Mouse (Mus musculus) stomach, embryonic 16.5 days (tissue): ENCODE results near the gene Dph3. TPM values are rescaled to one million over a fixed set of nuclear protein-coding genes. Genes with fewer than 3 reads are reported as not detected.

ENCODE experiments used
- ATAC-seq: fragments of 200-750 bp; cut with Nextera tagmentation; 2 replicates; pipeline ENCODE4 v1.8.0; 2017; ENCODE audit warnings: moderate number of reproducible peaks, moderate TSS enrichment; ENCODE audit not compliant: insufficient read depth, low FRiP score
- H3K27ac ChIP-seq: fragments of 300-500 bp; sonication (generic); 2 replicates; pipeline ENCODE4 v1.5.1; 2014; ENCODE audit warnings: low read length
- H3K27me3 ChIP-seq: fragments of 300-500 bp; sonication (generic); 2 replicates; pipeline ENCODE4 v1.6.1; 2014; ENCODE audit warnings: low read length, control low read depth, mixed read lengths; ENCODE audit not compliant: control insufficient read depth, insufficient read depth
- H3K36me3 ChIP-seq: fragments of 300-500 bp; sonication (generic); 2 replicates; pipeline ENCODE4 v1.6.1; 2014; ENCODE audit warnings: low read length; ENCODE audit not compliant: control insufficient read depth, insufficient read depth
- H3K4me1 ChIP-seq: fragments of 300-500 bp; sonication (generic); 2 replicates; pipeline ENCODE4 v1.6.1; 2014; ENCODE audit warnings: low read length, control low read depth, mixed read lengths; ENCODE audit not compliant: control insufficient read depth, insufficient read depth
- H3K4me2 ChIP-seq: fragments of 300-500 bp; sonication (generic); 2 replicates; pipeline ENCODE4 v1.6.1; 2014; ENCODE audit warnings: low read depth, low read length, mixed read lengths
- H3K4me3 ChIP-seq: fragments of 300-500 bp; sonication (generic); replicated peaks from 2 replicates; pipeline ENCODE4 v1.5.1; 2014; ENCODE audit warnings: mild to moderate bottlenecking, low read length
- H3K9ac ChIP-seq: fragments of 300-500 bp; sonication (generic); 2 replicates; pipeline ENCODE4 v1.6.1; 2014; ENCODE audit warnings: low read length
- H3K9me3 ChIP-seq: fragments of 300-500 bp; sonication (generic); replicated peaks from 2 replicates; pipeline ENCODE4 v1.6.1; 2016; ENCODE audit warnings: low read length, control low read depth; ENCODE audit not compliant: control insufficient read depth
- WGBS: fragments of 180-500 bp; shearing (Covaris S2); extraction: QIAGEN DNeasy Blood & Tissue Kit; methylation state at CpG from one replicate; pipeline ENCODE4 v1.1.7; 2014; 5-methylcytosine and 5-hydroxymethylcytosine counted together
- polyA plus RNA-seq: library from polyadenylated mRNA; unstranded; fragments of >200 nt; fragmentation: Nextera tagmentation; extraction: Ambion mirVana; gene quantifications from 2 replicates; pipeline ENCODE4 v1.2.1, GENCODE M21; 2015

Dph3 gene
- polyA plus RNA-seq, 1 experiment from 2014 or later, result 89.7 TPM

DNA sequence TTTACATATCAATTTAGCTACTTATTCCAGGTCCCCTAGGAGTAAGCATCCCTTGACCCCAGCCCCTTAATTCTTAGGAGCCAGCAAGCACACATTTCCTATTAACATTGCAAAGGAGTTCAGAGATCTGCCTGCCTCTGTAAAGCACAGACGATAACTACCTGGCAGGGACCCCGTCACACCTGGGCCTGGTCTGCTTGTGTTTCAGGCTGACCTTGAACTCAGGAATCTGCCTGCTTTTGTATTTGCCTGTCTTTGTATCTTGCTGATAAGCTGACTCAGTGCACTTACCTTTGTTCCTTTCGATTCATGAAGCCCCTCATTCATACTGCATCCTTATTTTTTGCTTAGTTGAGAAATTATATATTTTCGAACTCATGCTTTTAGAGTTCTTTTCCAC is 21.4 kb upstream of the Dph3 start:
- Histone ChIP-seq H3K27me3 (no peaks in the 10 kb centered on the region), H3K27ac (no peak overlapping the region), H3K4me3 (no peak overlapping the region), H3K9ac (no peak overlapping the region), H3K36me3 (0 out of 2 replicates have a peak, but pooled peaks cover 3% of the 10 kb centered on the region), H3K9me3 (no peaks in the 10 kb centered on the region), H3K4me1 (no peaks in the 10 kb centered on the region), H3K4me2 (no peak overlapping the region)
- 90% methylated on average over 4 of the region's 4 CpGs for WGBS
- ATAC-seq, result no peak

GRCm38 (mm10) chr14:32105663-32106062 is 20.1 kb upstream of the Dph3 start:
- Histone ChIP-seq H3K27me3 (no peaks in the 10 kb centered on the region), H3K4me2 (no peak overlapping the region), H3K27ac (no peak overlapping the region), H3K4me3 (no peak overlapping the region), H3K4me1 (no peaks in the 10 kb centered on the region), H3K9ac (no peak overlapping the region), H3K36me3 (0 out of 2 replicates have a peak, but pooled peaks cover 4% of the 10 kb centered on the region), H3K9me3 (no peaks in the 10 kb centered on the region)
- 48% methylated on average over 7 of the region's 7 CpGs for WGBS
- ATAC-seq, result no peak

GRCm38 (mm10) chr14:32103556-32103955 is 18.0 kb upstream of the Dph3 start:
- H3K36me3 ChIP-seq, result peaks cover 24% of the 10 kb centered on the region
- ATAC-seq, result no peak
- no peaks in the 10 kb centered on the region for H3K4me1 ChIP-seq
- no peaks in the 10 kb centered on the region for H3K9me3 ChIP-seq
- no peak overlapping the region for H3K4me3 ChIP-seq
- no peak overlapping the region for H3K27ac ChIP-seq
- no peak overlapping the region for H3K9ac ChIP-seq
- H3K27me3 ChIP-seq, result no peaks in the 10 kb centered on the region
- 84% methylated on average over 4 of the region's 4 CpGs for whole genome bisulfite sequencing
- H3K4me2 ChIP-seq, result no peak overlapping the region

GRCm38 (mm10) chr14:32098951-32099350 is 13.4 kb upstream of the Dph3 start:
- Histone ChIP-seq H3K4me2 (no peak overlapping the region), H3K9me3 (no peaks in the 10 kb centered on the region), H3K4me1 (no peaks in the 10 kb centered on the region), H3K36me3 (peaks cover 40% of the 10 kb centered on the region), H3K4me3 (no peak overlapping the region), H3K27me3 (no peaks in the 10 kb centered on the region), H3K9ac (no peak overlapping the region), H3K27ac (no peak overlapping the region)
- no peak for ATAC-seq
- 95% methylated on average over 3 of the region's 3 CpGs for WGBS

GRCm38 (mm10) chr14:32097691-32098090 is 12.2 kb upstream of the Dph3 start:
- Histone ChIP-seq H3K4me1 (no peaks in the 10 kb centered on the region), H3K27ac (no peak overlapping the region), H3K9ac (no peak overlapping the region), H3K4me2 (no peak overlapping the region), H3K27me3 (no peaks in the 10 kb centered on the region), H3K36me3 (peaks cover 38% of the 10 kb centered on the region), H3K9me3 (no peaks in the 10 kb centered on the region), H3K4me3 (no peak overlapping the region)
- WGBS, result 95% methylated on average over 7 of the region's 7 CpGs
- ATAC-seq, result no peak

DNA sequence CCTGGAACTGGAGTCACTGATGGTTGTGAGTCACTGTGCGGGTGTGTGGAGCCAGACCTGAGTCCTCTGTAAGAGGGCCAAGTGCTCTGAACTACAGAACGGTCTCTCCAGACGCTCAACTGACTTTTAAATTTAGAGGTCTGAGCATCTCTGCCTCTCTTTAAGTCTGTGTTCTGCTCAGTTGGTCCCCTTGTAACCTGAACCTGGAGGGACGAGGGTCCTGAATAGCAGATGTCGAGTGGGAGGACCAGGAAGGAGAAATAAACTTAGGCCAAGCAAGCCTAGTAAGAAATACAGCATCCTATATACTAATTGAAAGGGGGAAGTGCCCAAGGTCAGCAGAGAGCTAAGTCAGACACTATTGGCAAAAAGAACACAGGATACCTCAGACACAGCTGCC is 11.2 kb upstream of the Dph3 start:
- Histone ChIP-seq H3K4me2 (no peak overlapping the region), H3K4me3 (no peak overlapping the region), H3K36me3 (peaks cover 42% of the 10 kb centered on the region), H3K27me3 (no peaks in the 10 kb centered on the region), H3K27ac (no peak overlapping the region), H3K4me1 (no peaks in the 10 kb centered on the region), H3K9me3 (no peaks in the 10 kb centered on the region), H3K9ac (no peak overlapping the region)
- 82% methylated on average over 5 of the region's 5 CpGs for WGBS
- ATAC-seq, result no peak

DNA sequence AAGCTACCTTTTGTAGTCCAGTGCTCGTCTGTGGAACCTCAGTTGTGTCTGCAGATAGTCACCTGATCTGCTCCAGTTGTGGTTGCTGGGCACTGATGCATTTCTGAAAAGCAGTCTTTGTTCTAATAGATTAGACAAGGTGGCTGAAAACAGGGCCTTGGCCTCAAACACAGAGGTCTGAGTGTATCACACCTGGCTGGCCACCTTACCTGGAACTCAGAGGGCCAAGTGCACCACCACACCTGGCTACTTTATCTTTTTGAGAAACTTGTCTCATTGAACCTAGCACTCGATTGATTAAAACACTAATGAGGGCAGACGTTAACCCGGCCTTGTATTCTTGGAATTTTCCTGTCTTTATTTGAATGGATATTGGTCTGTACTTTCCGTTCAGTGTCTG is 10.1 kb upstream of the Dph3 start:
- Histone ChIP-seq H3K4me3 (no peak overlapping the region), H3K27me3 (no peaks in the 10 kb centered on the region), H3K9ac (no peak overlapping the region), H3K4me1 (0 out of 2 replicates have a peak, but pooled peaks cover 4% of the 10 kb centered on the region), H3K9me3 (no peaks in the 10 kb centered on the region), H3K27ac (no peak overlapping the region), H3K4me2 (no peak overlapping the region), H3K36me3 (peaks cover 41% of the 10 kb centered on the region)
- 81% methylated on average over 5 of the region's 5 CpGs for WGBS
- ATAC-seq, result no peak

DNA sequence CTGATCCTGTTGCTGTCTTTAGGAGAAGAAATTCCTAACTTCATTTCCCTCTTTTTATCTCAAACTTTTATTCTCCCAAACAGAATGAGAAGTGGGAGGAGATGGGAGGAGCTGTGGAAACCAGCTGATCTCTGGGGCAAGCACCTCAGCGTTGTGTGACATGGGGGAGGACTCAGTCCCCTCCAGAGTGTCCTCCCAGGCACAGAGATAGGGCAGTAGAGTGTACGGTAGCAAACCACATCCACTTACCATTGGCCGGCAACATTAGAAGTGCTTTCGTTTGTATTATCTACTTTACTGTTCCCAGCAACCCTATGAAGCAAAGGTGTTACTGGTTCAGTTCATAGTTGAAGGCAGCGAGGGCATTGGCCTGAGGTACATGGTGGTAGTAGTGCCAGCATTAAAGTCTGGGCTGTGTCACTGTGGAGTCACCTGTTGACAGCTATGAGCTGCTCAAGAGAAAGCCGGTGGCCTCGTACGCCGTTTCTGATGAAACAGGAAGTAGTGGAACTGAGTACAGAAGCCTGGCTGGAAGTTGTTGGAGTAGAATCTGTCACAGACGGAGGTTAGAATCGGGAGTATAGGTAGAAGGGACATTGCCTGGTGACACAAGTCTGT is 8.1 kb upstream of the Dph3 start:
- no peak overlapping the region for H3K27ac ChIP-seq

DNA sequence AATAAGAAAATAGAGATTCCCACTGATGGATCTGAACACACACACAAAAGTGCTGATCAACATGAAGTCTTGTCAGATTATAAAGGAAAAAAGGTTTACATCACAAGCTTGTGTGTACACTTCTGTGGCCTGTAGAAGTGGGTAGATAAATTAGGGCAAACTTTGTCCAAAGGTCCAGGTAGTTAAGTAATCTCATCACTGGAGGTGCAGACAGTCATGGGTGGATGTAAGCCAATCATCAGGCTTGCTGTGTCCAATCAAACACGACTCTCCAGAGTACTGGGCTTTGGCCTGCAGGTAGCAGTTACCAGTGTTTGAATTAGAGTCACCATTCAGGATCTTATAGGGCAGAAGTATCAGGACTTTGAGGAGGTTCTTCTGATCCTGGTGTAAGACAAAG is 7.5 kb upstream of the Dph3 start:
- peaks cover 20% of the 10 kb centered on the region; the same call in 1 of the 2 replicates for H3K36me3 ChIP-seq

More for the DNA sequence above, 8.1 kb upstream of the Dph3 start:
- no peaks in the 10 kb centered on the region for H3K9me3 ChIP-seq
- no peak for ATAC-seq
- peaks cover 22% of the 10 kb centered on the region; the same call in 1 of the 2 replicates for H3K36me3 ChIP-seq
- H3K4me1 ChIP-seq, result 0 out of 2 replicates have a peak, but pooled peaks cover 4% of the 10 kb centered on the region
- no peak overlapping the region for H3K4me2 ChIP-seq
- WGBS, result 84% methylated on average over 11 of the region's 11 CpGs
- H3K4me3 ChIP-seq, result no peak overlapping the region
- no peaks in the 10 kb centered on the region for H3K27me3 ChIP-seq
- H3K9ac ChIP-seq, result no peak overlapping the region

More for the DNA sequence above, 7.5 kb upstream of the Dph3 start:
- H3K27ac ChIP-seq, result no peak overlapping the region
- H3K27me3 ChIP-seq, result no peaks in the 10 kb centered on the region
- no peak overlapping the region for H3K4me2 ChIP-seq
- WGBS, result 56% methylated on average over 1 of the region's 1 CpGs
- H3K4me1 ChIP-seq, result 0 out of 2 replicates have a peak, but pooled peaks cover 4% of the 10 kb centered on the region
- H3K9ac ChIP-seq, result no peak overlapping the region
- no peak for ATAC-seq
- H3K9me3 ChIP-seq, result no peaks in the 10 kb centered on the region
- H3K4me3 ChIP-seq, result no peak overlapping the region
